Mouse (Mus musculus) liver, postnatal 0 days (tissue): ENCODE measurements around the gene Pygb.

Experiments used
- CTCF ChIP-seq: sonication (generic); IDR thresholded peaks from 2 replicates; pipeline ENCODE4 v1.5.1; 2016; ENCODE audit warnings: antibody characterized with exemption, low read depth
- EP300 ChIP-seq: IDR thresholded peaks from 2 replicates; pipeline ENCODE4 v1.6.1; 2016; ENCODE audit warnings: antibody characterized with exemption, low read depth, mild to moderate bottlenecking

- TF ChIP-seq CTCF = no peak
- TF ChIP-seq EP300 = no peak
Observed at GRCm38 (mm10) chr2:150765619-150766018, 20.9 kb upstream of the Pygb start.
